Mouse (Mus musculus): ENCODE data around the gene Hfm1.

The Hfm1 gene

DNA sequence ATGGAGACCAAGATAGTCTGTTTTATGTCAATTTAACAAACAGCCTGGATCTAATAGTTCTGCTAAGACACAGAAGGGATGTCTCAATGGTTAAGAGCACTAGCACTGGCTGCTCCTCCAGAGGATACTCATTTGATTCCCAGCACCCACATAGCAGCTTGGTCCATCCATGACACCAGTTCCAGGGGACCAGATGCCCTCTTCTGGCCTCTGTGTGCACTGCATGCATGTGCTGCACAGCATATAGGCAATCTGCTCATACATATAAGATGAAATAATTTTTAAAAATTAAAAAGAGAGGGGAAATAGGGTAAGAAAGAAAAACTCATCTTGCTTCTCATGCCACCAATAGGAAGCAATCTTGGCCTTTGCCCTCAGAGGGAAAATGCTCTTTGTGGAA is 79.1 kb downstream of the Hfm1 start:
- no peak for DNase-seq (ENCODE audit: extremely low spot score, low read depth, low spot score)

DNA sequence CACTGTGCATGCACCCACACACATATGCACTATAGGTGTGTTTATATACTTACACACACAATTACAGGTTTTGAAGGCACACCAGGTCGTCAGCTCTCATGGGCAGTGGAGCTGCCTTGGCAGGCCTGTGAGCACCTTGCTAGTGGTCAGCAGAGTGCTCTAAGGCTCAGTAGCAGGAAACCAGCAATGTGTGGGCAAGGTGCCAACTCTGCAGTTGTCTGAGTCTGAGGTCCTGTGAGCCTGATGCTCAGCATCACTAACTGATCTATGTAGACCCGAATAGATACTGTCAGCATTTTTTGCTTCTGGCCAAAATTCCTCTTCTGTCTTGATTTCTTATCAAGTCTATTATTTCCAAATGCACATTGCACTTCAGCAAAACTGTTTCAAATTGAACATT is 82.2 kb downstream of the Hfm1 start:
- DNase-seq (ENCODE audit: extremely low spot score, low read depth, low spot score), result no peak

DNA sequence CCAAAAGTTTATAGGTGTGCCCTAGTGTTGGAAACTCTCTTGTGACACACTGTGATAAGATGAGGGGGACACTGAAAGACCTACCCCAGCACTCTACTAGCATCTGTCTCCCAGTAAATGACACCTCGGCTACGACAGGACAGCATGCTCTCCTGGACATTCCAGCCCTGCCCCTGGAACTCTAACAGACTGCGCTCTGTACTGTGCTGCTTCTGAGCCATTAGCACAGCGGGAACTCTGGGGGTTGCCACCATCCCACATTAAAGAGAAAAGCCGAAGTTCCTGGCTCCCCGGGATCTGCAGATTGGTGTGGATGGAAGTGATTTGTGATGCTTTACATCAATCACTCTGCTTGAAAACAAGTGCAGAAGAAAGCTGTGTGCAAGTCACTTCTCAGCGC is 93.1 kb downstream of the Hfm1 start:
- no peak for DNase-seq (ENCODE audit: extremely low spot score, low read depth, low spot score)

DNA sequence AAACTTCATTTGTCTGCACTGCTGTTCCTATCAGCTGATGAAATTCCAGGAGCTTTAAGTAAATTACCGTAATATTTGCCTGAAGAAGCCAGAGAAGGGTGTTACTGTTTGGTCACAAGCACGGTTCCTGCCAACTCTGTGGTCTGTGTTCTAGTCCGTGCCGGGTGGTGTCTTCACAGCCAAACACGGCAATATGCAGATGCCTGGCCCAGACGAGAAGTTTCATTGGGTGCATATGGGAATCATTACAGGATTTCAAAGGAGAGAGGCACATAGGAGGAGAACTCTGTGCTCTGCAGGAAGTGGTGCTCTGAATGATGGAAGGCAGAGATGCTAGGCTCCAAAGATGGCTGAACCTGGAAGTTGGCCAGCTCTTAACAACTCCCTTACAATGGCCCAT is 94.7 kb downstream of the Hfm1 start:
- DNase-seq (ENCODE audit: extremely low spot score, low read depth, low spot score), result no peak

DNA sequence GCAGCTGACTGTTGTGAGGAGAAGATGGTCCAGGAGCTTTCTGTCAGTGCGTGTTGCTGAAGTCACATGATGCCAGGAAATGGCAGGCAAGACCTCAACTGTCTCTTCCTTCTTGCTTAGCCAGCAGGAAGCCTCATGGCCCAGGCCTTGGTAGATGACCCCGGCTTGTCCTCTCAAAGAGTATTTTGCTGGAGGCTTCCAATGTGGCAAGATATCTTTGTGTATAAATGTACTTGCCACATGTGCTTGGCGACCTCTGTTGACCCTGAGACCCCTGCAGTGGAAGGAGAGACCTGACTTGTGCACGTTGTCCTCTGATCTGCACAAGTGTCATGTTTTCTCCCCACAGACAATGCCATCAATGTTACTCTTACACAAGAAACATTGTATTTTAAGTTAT is 95.3 kb downstream of the Hfm1 start:
- no peak for DNase-seq (ENCODE audit: extremely low spot score, low read depth, low spot score)

DNA sequence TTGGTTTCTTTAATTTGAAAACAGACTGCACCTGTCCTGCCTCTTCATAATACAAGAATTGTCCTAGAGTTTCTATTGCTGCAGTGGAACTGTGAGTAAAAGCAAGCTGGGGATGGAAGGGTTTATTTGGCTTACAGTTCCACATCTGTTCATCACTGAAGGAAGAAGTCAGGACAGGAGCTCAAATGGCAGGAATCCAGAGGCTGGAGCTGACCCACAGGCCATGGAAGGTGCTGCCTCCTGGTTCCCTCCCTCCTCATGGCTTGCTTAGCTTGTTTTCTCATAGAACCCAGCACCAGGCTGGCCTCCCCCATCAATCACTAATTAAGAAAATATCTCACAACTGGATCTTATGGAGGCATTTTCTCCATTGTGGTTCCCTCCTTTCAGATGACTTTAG is 99.4 kb downstream of the Hfm1 start:
- no peak for DNase-seq (ENCODE audit: extremely low spot score, low read depth, low spot score)

DNA sequence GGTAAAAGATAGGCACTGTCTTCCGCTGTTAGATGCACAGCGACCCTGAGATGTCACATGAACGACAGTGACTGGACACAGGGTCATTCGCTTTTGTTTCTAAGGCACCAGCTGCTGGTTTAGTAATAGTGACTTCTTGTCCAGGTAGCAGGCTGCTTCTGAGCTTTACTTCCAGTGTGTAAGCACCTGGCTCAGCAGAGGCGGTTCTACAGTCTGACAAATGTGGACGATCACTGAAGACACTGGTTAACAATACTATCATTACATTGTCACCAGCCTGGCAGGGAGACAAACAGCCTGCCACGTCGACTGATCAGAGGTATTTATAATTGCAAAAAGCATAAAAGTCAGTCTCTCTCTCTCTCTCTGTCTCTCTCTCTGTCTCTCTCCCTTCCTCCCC is 100.1 kb downstream of the Hfm1 start:
- DNase-seq (ENCODE audit: extremely low spot score, low read depth, low spot score), result no peak

DNA sequence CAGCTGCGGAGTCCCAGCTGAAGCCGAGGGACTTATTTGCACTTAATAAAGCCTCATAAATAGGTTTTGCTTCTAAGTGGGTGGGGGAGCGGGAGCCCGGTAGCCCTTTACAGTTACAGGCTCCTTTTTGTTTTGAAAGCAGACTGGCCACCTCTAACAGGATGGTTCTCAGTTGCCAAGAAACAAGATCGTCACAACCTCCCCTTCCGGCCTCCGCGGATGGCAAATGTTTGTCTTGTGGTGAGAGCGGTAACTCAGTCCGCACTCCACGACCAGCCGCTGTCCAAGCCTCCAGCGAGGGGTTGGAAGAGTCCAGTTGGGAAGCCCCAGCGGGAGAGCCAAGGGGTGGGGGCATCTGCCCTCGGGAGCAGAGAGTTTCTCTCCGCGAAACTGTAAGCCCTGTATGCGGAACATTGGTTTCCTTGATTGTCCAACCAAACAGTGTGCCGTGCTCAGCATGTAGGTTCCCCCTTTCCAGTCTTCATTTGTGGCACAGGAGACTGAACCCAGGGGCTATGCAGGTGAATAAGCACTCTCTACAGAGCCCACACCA is 100.7 kb downstream of the Hfm1 start:
- no peak for DNase-seq (ENCODE audit: extremely low spot score, low read depth, low spot score)

DNA sequence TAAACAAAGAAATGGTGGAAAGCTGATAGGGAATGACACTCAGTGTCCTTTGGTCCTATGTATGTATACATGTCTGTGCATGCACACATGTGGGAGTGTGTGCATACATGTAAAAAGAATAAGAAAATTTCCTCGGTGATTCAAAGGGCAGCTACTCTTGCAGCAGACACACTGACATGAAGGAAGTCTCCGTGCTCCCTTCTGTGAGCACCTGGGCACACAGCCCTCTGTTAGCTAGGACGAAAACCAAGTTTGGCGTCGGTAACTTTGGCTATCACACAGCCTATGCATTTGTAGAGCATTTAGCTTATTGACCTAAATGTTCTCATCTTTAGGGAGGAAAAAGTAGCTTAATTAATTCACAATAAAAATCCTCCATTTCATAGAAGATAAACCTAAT is 101.4 kb downstream of the Hfm1 start:
- no peak for DNase-seq (ENCODE audit: extremely low spot score, low read depth, low spot score)

DNA sequence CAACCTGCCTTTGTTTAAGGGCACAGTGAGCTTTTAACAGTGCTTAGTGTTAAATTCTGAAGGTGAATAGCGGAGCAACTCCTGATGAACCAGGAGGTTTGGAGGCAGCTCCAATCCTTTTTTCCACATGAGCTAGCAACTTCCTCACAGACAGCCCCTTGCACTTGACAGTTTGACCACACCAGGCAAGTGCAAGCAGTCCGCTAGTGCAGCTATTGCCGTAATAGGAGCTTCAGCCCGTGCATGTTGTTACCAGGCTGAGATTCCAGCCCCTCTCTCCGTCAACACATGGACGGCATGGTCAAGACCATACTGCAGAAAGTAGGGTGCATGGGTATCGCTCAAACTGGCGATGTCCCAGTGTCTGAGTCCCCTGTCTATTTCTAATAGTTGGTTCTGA is 106.5 kb downstream of the Hfm1 start:
- DNase-seq (ENCODE audit: extremely low spot score, low read depth, low spot score), result no peak

DNA sequence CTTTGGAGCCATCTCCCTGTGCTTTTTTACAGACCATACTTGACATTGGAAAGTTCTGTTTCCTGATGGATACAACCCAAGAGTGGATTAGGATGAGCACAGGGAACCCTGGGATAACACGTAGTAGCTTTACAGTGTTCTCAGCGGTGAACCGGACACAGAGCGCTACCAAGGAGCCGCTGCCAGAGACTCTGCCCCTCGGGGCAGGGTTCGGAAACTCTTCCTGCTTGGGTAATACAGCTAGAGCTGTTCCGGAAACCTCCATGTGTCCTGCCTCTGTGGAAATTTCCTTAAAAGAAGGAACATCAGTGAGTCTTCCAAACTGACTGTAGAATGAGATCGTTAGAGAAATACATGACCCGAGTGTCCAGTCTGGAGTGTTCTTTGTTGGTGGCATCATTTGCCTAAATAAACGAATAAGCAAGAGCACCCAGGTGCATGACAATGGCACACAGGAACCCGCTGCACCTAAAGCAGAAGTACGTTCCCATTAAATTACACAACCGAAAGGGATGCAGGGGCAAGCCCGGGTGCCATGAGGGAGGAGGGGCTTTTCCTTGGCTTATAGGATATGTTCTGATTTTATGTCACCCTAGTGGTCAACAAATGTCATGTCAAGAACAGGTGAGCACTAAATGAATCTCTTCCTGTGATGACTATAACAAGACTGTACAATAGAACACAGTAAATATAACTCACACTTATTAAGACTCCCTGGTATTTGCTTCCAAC is 110.0 kb downstream of the Hfm1 start:
- DNase-seq (ENCODE audit: extremely low spot score, low read depth, low spot score), result no peak

DNA sequence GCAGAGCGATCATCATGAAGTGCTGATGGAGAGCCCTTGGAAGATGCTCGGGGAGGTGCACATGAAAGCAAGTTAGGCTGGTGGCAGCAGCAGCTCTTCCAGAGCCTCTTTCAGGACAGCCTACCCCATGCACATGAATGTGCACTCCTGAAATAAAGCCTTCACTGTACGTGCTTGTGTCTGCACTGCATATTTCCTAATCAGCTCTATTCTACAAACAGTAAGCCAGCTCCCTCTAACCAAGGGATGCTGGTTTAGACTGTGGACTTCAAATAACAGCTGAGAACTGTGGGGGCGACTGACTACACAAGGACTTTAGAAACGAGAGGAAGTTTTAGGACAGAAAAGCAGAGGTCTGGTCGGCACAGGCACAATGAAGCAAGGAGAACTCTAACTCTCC is 111.5 kb downstream of the Hfm1 start:
- no peak for DNase-seq (ENCODE audit: extremely low spot score, low read depth, low spot score)

DNA sequence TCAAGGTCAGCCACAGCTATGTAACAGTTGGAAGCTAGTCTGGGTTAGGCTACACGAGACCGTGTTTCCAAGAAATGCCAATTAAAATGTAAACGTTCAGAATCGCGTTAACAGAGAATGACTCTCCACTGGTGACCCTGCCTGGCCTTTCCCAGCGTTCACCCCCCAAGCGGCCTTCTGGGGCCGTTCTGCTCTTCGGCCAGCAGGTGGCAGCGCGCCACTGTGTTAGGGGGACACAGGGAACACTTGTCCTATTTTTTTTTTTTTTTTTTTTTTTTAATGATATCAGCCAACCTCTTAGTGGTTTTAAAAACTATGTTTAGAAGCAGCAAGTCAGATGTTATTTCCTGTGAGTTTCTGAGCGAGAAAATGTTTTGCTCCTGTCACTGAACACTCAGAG is 123.0 kb downstream of the Hfm1 start:
- DNase-seq (ENCODE audit: extremely low spot score, low read depth, low spot score), result no peak

DNA sequence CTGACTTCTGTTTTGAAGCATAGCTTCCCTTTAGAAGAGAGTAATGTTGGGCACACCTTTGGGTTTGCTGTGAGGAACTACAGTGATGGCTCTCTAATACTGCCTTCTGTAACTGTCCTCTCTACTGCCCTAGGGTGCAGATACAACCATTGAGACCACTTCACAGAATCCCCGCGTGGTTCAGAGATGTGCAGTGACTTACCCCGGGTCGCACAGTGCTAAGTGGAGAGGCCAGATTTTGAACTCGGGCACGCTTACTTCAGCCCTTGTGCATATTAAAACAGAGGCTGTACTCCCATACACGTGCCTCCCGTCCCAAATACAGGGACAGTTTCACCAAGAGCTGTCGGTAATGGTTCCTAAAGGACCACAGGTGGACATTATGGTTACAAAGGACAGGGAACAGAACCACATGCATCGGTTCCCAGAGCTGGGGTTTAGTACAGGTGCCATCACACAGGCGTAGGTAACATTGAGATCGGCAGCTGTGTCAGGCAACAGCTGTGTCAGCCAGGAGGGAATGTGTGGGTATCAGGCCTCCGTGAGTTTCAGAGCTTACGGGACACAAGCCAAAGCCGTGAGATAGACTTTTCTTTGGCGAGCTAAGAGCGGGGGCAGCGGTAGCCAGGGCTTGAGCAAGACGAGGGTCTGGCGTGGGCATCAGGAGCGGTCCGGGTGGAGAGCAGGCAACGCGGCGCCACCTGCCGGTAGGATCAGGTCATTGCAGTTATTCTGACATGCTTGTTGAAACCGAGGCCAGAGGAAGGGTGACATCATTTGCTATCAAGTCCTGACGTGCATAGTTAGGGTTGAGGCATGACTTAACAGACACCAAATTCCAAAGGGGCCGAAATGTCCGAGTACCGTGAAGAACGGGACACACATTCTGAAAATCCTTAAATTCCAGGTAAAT is 124.0 kb downstream of the Hfm1 start:
- peak; percentile 73 for DNase-seq (ENCODE audit: extremely low spot score, low read depth, low spot score)

DNA sequence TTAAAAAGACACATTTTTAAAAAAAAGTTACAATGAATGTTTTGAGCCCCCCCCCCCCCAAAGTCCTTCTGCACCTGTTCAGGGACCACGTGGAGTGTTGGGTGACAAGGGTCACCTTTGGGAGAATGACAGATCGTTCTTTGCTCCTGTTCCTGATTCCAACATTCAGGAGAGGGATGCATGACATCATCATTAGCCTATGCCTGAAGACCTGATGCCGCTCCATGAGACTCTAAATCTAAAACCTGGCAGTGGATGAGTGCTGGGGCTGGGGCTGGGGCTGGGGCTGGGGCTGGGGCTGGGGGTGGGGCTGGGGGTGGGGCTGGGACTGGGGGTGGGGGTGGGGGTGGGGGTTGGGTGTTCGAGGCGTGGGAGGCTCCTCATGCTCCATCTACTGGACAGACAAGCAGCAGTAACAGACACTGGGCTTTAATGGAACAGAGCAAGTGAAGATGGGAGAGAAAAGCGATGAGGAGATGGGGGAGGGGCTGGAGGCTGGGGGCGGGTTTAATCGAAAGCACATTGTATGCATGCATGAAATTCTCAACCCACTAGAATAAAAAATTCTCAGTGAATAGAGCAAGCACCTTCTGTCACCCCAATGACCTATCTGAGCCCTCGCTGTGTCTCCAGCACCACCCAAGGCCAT is 124.8 kb downstream of the Hfm1 start:
- no peak for DNase-seq (ENCODE audit: extremely low spot score, low read depth, low spot score)

DNA sequence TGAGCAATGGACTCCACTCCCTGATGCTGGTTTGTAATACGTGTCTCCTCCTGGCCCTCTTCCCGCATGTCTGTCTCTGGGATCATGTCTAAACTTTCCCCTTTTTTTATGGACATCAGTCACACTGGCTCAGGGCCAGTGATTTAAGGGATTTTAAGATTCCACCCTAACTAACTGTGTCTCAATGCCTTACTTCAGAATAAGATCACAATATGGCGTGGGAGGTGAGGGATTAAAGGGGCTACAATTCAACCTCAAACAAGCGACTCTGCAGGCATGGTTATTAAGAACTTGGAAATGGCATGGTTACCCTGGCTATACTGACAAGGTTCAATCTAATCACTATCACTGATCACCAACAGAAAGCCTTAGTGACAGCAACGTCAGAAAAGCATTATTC is 128.2 kb downstream of the Hfm1 start:
- DNase-seq (ENCODE audit: extremely low spot score, low read depth, low spot score), result no peak

DNA sequence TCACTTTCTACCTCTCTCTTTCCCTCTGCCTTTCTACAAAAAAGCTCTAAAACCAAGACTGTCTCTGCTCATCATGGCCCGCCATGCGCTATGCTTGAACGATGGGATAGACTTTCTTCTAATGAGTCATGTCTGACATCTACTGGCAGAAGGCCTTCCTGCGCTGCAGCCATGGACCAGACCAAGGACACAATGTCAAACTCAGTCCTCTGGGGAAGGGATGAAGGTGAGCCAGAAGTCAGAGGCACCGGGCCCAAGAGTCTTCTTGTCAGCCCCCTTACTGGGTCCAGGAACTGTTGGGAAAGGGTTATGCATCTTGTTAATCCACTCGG is 134.9 kb downstream of the Hfm1 start:
- DNase-seq (ENCODE audit: extremely low spot score, low read depth, low spot score), result no peak

DNA sequence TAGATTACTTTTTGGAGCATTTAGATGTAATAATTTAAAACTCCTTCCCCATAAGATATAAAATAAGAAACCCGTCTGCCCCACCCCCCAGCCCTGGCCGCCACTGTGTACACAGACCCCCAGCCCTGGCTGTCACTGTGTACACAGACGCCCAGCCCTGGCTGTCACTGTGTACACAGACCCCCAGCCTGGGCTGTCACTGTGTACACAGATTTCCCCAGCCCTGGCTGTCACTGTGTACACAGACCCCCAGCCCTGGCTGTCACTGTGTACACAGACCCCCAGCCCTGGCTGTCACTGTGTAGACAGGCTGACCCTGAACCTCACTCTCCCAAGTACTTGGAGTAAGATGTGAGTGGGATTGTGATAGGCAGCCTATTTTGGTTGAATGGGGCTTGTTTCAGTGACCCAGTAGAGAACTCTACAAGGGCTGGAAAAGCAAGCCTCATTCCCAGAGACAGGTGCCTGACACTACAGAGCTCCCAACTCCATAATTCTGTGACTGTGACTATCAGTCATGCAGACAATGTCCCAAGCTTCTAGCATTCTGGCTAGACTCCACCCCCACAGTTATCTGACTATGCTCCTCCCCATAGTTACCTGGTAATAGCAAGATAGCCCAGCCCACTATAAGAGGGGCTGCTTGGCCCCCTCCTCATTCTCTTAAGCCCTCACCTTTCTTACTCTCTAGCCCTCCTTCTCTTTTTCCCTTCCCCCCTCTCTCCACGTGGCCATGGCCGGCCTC is 135.5 kb downstream of the Hfm1 start:
- DNase-seq (ENCODE audit: extremely low spot score, low read depth, low spot score), result no peak

Measured in hindlimb bud, embryonic 11.5 days (tissue).